Mouse (Mus musculus) left cerebral cortex, adult 8-10 months (tissue): ENCODE data around the gene Nr1d1. TPM values are rescaled to one million over a fixed set of nuclear protein-coding genes. Genes with fewer than 3 reads are reported as not detected.

ENCODE experiments used
- DNase-seq, 2 experiments: peaks; one replicate each; pipeline ENCODE4 v3.0.0; 2022; ENCODE audit warnings: low spot score in 2 of 2
- total RNA-seq, 4 experiments: library from RNA; stranded (reverse); gene quantifications; 2 replicates each; pipeline ENCODE4 v1.2.4; 2022

Nr1d1 gene
- total RNA-seq, 4 experiments from 2014 or later = 137 to 177 (median 145) TPM

DNA sequence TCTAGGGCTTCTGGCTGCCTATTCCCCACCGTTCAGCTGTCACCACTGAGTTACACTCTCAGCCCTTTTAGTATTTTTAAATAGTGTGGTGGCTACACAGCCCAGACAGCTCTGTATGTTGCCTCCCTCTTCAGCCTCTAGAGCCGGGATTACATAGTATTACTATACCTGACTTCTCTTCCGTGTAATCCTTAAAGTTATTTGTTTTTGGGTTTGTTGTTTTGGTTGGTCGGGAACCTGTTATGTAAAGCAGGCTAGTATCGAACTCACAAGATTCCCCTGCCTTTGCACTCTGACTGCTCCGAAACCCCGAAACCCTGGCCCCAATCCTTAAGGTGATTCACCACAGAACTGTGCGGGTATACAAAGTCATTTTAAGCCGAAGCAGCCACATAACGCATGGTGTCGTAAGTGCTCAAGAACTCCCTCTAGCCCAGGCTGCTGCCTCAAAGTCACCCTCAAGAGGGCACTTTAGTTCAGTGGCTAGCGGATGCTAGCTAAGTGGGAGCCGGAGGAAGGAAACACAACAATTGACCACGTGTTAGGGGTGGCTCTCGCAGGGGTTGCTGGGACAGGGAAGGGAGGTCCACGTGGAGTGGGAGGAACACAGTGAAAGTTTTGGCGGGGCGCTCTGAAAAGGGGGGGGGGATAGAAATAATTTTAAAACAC lies 13.6 kb upstream of the Nr1d1 start:
- peak; percentile 68 to 83 for DNase-seq

- DNase-seq = no peak
These were observed 13.0 kb upstream of the Nr1d1 start for GRCm38 (mm10) chr11:98788139-98788538.

- DNase-seq = no peak
These were observed 12.6 kb upstream of the Nr1d1 start for GRCm38 (mm10) chr11:98787691-98788090.

GRCm38 (mm10) chr11:98787229-98787628 lies 12.1 kb upstream of the Nr1d1 start:
- no peak for DNase-seq

GRCm38 (mm10) chr11:98786359-98787214 lies 11.5 kb upstream of the Nr1d1 start:
- peak; percentile 90 to 91 for DNase-seq

GRCm38 (mm10) chr11:98785772-98786281 lies 10.7 kb upstream of the Nr1d1 start:
- peak; percentile 72 to 89 for DNase-seq

GRCm38 (mm10) chr11:98785214-98785613 lies 10.1 kb upstream of the Nr1d1 start:
- DNase-seq = no peak

DNA sequence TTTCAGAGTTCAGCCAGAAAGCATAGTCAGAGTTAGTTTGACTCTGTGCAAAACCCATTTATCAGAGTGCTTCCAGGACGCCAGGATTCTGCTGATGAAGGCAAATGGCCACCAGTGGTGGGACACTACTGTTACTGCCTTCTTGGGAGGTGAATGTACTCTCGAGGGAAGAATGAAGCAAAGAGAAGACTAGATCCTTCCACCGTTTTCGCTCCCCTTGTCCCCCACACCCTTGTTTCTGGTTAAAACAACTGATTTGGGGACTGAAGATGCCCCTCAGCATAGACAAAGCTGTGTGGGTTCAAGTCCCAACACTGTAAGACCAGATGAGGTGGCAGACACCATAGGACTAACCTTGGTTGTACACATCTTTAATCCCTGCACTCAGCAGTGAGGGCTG lies 9.0 kb upstream of the Nr1d1 start:
- no peak for DNase-seq

DNA sequence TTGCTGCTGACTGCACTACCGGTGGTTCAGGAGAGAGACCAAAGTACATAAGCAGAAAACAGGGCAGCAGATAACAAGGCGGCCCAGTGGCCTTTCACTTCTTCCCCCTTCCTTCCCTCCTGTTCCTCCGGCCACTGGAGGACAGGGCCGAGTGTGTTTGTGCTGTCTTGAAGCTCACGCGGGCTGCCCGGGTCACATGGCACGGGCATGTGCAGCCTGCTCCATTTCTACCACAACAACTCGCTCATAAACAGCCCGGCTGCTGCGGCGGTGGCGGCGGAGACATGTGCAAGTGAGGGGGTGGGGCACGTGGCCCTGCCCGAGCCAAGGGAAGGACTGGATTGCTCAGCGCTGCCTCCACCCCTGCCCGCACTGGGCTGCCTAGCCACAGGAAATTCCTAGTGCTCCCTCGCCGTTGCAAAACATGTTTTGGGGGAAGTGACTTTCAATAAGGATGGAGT lies 8.1 kb upstream of the Nr1d1 start:
- peak; percentile 92 to 99 for DNase-seq

DNA sequence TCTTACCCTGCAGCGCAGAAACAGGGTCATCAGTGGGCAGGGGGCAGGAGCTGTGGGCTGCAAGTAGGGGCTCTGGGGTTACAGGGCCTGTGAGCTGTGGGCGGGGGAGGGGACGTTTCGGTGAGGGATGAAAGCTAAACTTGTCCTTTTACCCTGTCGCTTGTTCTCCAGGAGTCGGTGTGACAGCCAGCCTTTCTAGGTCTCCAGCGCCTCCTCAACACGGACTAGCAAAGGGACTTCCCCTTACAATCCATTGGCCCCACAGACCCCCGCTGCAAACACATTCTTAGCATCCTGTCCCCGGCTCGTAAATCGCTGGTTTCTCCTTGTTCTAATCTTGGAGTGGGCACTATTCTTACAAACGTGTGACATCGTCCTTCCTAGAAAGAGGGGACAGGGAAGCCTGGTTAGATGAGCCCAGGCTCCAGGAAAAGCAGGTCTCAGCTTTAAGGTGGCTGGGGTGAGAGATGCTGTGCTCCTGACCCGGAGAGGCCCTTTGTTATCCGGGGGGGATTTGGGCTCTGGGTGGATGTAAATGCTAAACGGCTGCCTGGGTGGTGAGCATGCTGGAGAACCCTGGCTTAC lies 7.6 kb upstream of the Nr1d1 start:
- DNase-seq = peak in 1 of 2 experiments; percentile 44

GRCm38 (mm10) chr11:98781851-98782512 lies 6.8 kb upstream of the Nr1d1 start:
- peak in 1 of 2 experiments; percentile 88 for DNase-seq

GRCm38 (mm10) chr11:98777888-98778287 lies 2.8 kb upstream of the Nr1d1 start:
- DNase-seq = no peak

DNA sequence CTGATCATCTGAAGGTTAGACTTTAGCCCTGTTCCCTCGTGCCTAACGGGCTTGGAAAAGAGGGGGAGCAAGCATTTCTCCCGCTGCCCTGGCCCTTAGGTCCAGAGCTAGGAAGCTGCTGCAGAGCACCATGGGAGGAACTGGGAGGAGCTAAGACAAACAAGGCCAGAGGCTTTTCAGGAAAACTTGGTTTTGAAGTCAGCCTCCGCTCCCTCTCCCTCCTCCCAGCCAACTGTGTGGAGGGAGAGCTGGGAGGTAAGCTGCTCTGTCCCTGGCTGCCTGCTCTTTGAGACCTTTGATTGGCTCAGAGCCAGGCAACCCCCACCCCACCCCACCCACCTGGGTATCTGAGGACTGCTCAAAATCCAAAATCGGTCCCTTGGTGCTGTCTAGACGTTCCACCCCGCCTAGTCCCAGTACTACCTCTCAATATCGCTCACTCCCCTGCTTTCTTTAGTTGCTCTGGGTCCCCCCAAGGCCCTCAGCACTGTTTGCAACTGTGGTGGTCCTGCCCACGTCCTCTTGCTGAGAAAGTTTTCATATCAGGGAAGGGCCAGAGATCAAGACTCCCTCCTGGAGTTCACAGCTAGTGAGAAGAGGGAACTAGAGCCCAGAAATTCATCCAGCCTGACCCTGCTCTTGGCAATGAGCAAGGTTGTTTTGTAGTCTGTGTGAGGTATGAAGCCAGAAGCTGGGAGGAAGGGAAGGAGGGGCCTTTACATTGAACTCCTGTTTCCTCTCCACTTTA lies 1.9 kb upstream of the Nr1d1 start:
- no peak for DNase-seq

DNA sequence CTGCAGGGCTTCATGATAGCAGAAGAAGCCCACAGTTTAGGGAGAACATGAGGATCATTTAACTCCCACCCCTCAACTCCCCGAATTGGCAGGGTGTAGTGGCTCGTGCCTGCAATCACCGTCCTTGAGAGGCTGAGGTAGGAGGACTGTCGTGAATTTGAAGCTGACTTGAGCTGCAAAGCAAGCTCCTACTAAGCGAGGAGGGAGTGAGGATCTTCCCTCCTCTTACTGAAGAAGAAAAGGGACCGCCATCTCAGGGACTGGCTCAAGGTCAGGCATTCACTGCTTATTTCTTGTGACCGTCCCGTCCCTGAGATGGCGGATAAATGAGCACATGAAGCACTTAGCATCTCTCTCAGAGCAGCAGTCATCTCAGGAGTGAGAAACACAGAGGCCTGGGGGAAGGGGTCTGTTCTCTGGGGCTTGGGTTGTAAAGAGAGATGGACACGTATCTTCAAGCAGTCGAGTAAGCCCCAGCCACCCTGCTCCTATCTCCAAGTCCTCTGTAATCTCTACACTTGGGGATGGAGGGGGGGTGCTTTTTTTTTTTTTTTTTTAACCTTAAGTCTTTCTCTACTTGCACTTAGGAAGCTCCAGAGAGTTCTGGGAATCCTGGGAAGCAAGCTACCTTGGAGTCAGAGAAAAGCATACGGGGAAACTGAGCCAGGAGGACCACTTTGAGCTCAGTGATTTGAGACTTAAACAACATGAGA lies 1.1 kb upstream of the Nr1d1 start:
- DNase-seq = no peak

DNA sequence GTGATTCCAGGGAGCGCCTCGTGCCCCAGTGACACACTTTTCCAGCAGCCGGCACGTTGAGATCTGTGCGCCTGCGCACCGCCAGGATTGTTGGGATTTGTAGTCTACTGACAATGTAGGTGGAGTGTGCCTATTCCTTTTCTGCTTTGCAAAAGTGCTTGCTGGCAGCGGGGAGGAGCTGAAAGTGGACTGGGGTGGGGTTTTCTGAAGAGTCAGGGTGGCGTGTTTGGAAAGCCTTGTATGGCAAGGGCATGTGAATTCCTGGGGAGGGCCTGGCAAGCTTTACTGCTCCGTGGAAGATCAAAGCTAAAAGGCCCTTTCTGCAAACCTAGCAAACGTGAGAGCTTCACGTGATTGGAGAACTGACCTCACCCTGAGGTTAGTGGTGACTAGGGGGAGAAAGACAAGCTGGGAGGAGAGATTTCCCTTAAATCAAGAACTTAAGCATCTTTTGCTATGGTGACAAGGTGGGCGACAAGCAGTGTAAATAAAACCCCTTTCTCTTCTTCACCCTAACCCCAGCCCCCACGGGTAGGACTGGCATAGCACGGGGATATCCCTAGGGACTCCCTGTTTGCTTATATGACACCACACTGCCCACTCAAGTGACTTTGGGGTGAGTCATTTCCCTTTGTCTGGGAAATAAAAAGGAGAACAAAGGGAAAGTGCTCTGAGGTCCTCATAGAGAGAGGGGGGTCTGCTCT lies 367 bp upstream of the Nr1d1 start:
- peak in 1 of 2 experiments; percentile 100 for DNase-seq

GRCm38 (mm10) chr11:98773635-98774295 lies 1.4 kb downstream of the Nr1d1 start:
- peak; percentile 99 to 100 for DNase-seq

DNA sequence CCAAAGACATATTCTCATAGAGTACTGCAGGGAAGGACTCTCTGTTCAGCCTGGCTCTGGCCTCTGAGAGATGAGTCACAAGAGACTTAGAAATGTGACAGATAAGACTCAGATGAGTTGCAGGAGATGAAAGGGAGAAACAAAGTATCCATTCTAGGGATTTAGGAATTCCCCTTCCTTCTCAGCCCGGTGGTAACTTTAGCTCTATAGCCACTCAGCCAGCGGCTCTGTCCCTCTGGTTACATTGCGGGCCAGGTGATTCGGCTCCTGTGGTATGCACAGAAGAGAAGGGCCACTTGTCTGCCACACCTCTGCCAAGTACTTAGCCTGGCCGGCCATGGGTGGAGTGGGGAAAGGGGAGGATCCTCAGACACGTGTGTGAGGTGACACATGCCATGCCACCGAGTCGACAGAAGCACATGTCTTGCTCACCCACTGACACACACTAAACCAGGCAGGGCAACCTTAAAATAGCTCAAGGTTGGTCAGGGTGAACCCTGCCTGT lies 2.4 kb downstream of the Nr1d1 start:
- DNase-seq = peak in 1 of 2 experiments; percentile 58

DNA sequence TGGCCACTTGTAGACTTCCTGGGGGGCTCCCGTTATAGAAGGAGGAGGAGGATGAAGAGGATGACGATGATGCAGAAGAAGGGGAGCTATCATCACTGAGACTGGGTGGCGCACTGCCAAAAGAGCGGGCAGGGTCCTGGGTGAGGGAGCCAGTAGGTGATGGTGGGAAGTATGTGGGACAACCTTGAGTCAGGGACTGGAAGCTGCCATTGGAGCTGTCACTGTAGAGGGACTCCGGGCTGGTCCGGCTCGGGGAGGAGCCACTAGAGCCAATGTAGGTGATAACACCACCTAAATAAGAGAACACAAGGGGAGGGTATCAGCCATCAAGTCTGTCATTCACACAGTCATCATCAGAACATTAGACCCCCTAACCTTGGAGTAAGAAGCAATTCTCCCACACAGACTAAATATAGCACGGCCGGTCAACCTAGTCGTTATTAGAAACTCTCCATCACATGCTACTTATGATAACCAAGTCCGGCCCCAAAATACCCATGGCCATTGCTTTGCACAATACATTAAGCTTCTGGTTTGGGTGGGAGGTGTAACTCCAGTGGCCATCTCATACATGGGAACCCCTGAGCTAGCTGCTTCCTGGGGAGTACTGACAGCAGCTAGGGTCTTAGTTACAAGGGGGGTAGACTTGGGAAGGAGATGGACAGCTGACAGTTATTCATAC lies 3.1 kb downstream of the Nr1d1 start:
- DNase-seq = peak in 1 of 2 experiments; percentile 63
